Comparison of ENCODE assay signal across 23 mouse cellular contexts in the genomic region with DNA sequence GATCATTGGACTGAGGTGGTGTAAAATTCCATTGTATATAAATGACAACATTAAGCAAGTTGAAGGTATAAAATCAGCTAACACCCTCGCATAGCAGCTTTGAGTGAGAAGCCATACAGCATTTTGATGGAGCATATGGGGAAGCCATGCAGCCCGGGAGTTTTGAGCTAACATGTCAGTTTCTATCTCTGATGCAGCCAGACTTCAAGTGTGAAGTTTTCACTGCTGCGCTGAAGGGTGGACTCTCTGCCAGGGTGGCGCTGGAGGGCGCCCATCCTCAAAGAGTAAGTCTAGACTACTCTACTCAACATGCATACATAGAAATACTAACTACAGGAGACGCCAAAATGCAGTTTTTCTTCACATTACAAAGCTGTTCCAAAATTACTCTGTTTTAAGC. TPM values are rescaled to one million over a fixed set of nuclear protein-coding genes. Genes with fewer than 3 reads are reported as not detected.
DNase-seq lines count a peak whose midpoint lies in the region; ATAC-seq lines count a peak whose summit lies in the region.
"Had no signal": no experiment of that assay in that cellular context is flagged by ENCODE, and none has a peak within 500 bp of the region (broad histone marks: within the 10 kb centered on the region; RNA-seq: fewer than 3 reads in every experiment).

No protein-coding gene starts in this region.

- WGBS in forebrain, embryonic 15.5 days = 75% methylated on average over 6 of the region's 6 CpGs
- 87% methylated on average over 6 of the region's 6 CpGs for WGBS in forebrain, embryonic 11.5 days

- peak; percentile 57; the same call in 1 of the 2 replicates for ATAC-seq in forebrain, embryonic 15.5 days (replicated peaks)
- ATAC-seq in forebrain, embryonic 11.5 days (replicated peaks; ENCODE audit: low FRiP score) = no peak
- peak; percentile 57; the same call in 1 of the 2 replicates for ATAC-seq in frontal cortex, adult (ENCODE audit: low TSS enrichment)
- ATAC-seq: intestine, postnatal 0 days; Patski had no signal

- H3K4me3 ChIP-seq in forebrain, embryonic 15.5 days = no peak overlapping the region
- no peak overlapping the region for H3K4me3 ChIP-seq in forebrain, embryonic 11.5 days (ENCODE audit: low read depth, low read length)
- H3K4me3 ChIP-seq: gastrocnemius, adult 2 months; hindbrain, embryonic 12.5 days; hindbrain, embryonic 15.5 days had no signal

- DNase-seq in forebrain, embryonic 11.5 days (ENCODE audit: low spot score) = no peak
- DNase-seq in frontal cortex, postnatal 25 days (ENCODE audit: low spot score in 2 of 2) = no peak
- DNase-seq in right cerebral cortex, postnatal 4 days = peak; percentile 53
- DNase-seq in right cerebral cortex, postnatal 25 days = no peak
- no peak for DNase-seq in cerebellum, adult 8-10 months
- DNase-seq: adrenal gland, postnatal 10 days; adrenal gland, postnatal 36 days; B cell, adult 2 months; cerebellum, adult 11-12 months; cerebellum, adult 9-10 months; cerebellum, postnatal 14 days; gastrocnemius, adult 2 months; gastrocnemius, postnatal 14 days; heart, adult 11 months had no signal

- no peaks in the 10 kb centered on the region for H3K9me3 ChIP-seq in forebrain, embryonic 15.5 days
- H3K9me3 ChIP-seq in forebrain, embryonic 11.5 days (ENCODE audit: control insufficient read depth, low read length) = no peaks in the 10 kb centered on the region
- H3K9me3 ChIP-seq: G1E; hindbrain, embryonic 12.5 days; hindbrain, embryonic 15.5 days had no signal

- H3K4me2 ChIP-seq in forebrain, embryonic 15.5 days (replicated peaks) = no peak overlapping the region
- H3K4me2 ChIP-seq in forebrain, embryonic 11.5 days (ENCODE audit: low read depth, low read length, severe bottlenecking) = no peak overlapping the region
- H3K4me2 ChIP-seq: heart, embryonic 11.5 days; hindbrain, embryonic 12.5 days; hindbrain, embryonic 15.5 days had no signal

- no peaks in the 10 kb centered on the region for H3K36me3 ChIP-seq in forebrain, embryonic 15.5 days
- H3K36me3 ChIP-seq in forebrain, embryonic 11.5 days (ENCODE audit: control insufficient read depth, insufficient read depth, low read length) = no peaks in the 10 kb centered on the region
- H3K36me3 ChIP-seq: G1E; hindbrain, embryonic 12.5 days; hindbrain, embryonic 15.5 days had no signal

- H3K27me3 ChIP-seq in forebrain, embryonic 15.5 days = no peaks in the 10 kb centered on the region
- no peaks in the 10 kb centered on the region for H3K27me3 ChIP-seq in forebrain, embryonic 11.5 days (ENCODE audit: control insufficient read depth, insufficient read depth, low read length)
- H3K27me3 ChIP-seq: CH12.LX; hindbrain, embryonic 12.5 days; hindbrain, embryonic 15.5 days; Patski had no signal

- no peaks in the 10 kb centered on the region for H3K4me1 ChIP-seq in forebrain, embryonic 15.5 days
- H3K4me1 ChIP-seq in forebrain, embryonic 11.5 days (replicated peaks; ENCODE audit: control insufficient read depth, insufficient read depth, low read length) = no peaks in the 10 kb centered on the region
- H3K4me1 ChIP-seq: hindbrain, embryonic 12.5 days; hindbrain, embryonic 15.5 days had no signal

- no peak overlapping the region for H3K9ac ChIP-seq in forebrain, embryonic 15.5 days (replicated peaks)
- H3K9ac ChIP-seq in forebrain, embryonic 11.5 days (ENCODE audit: low read length) = no peak overlapping the region
- H3K9ac ChIP-seq: hindbrain, embryonic 12.5 days; hindbrain, embryonic 15.5 days had no signal

- no peak overlapping the region for H3K27ac ChIP-seq in forebrain, embryonic 15.5 days (replicated peaks)
- H3K27ac ChIP-seq in forebrain, embryonic 11.5 days (ENCODE audit: low read depth, low read length) = no peak overlapping the region
- H3K27ac ChIP-seq: gastrocnemius, adult 2 months; hindbrain, embryonic 12.5 days; hindbrain, embryonic 15.5 days had no signal

RNA-seq across cellular contexts. Expression of gene Rnft1, which starts 26.9 kb away (rescaled TPM):
- 19.2 TPM in 2 replicates for polyA plus RNA-seq in forebrain, embryonic 15.5 days (2015; fragmentation: Nextera tagmentation; extraction: Ambion mirVana)
- 19.6 and 22.6 TPM in 2 replicates for polyA plus RNA-seq in forebrain, embryonic 11.5 days (2014; fragmentation: Nextera tagmentation; extraction: Ambion mirVana)
